Mouse (Mus musculus) forelimb bud, embryonic 11.5 days (tissue): ENCODE results near the gene Arhgap10.

Experiments
- DNase-seq: peaks from one replicate; pipeline ENCODE4 v3.0.0-alpha.2; 2012; ENCODE audit warnings: low read depth, low spot score

Arhgap10 gene

DNA sequence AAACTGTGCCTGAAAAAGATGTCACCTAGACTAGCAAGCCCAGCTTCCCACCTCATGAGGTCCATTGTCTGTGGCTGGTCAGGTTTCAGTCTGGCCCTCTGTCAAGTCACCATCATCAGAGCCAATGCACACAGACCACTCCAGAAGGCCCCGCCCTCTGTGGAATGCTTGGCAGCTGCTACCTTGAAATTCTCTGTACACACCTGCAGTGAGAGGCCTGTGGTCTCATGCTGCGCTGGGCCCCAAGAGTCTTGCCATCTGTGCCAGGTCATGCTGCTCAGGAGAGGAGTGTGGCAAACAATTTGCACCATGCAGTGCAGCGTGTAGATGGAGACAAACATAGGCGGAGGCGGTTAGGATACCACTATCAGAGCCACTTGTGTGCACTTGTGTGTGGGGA is 290.0 kb downstream of the Arhgap10 start:
- no peak for DNase-seq

DNA sequence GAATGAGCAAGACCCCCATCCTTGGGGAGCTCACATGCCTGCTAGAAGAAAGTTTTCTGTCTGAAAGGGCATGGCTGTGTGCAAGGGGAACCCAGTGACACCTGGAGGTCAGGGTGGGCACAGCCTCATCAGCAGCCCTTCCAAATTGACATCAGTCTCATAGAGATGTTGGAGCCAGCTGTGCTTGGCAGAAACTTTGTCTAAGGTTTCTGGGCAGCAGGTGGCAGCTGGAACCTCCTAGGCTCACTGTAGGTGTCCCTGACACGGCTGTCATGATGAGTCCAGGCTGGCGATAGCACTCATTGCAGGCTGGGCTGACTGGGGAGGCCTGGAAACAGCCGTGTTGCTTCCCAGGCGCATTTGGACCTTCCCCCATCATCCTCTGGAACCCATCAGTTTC is 294.6 kb downstream of the Arhgap10 start:
- no peak for DNase-seq

DNA sequence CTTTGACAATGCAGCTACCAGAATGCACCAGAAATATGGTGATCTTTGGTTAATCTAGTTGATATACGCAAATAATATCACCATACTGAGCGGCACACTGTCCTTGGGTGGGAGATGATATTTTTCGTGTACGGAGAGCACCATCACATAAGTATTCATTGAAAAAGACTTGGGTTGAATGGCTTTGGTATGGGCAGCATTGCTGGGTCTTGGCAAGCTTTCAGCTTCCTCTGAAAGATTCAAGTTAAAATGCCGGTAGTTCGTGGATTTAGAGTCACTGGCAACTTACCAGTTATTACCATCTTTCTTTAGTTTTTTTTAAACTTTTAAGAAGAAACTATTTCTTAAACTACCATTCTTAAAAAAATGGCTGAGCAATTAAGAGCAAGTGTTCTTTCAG is 302.6 kb downstream of the Arhgap10 start:
- DNase-seq, result no peak

DNA sequence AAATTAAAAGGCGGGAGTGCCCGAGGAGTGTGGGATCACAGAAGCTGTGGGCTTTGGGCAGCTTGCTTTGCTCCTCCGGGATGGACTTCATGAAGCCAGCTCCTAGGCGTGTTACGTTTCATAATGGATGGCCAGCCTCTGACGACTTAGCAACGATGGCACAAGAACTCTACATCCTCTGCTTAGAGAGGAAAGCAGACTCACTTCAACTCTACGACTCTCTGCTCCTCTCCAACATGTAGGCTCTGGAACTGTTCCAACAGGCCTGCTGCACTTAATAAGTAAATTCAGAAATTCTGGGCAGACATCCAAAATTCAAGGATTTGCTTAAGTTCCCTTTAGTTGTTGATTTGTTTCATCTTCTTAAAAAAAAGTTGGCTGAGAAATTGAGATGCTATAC is 303.1 kb downstream of the Arhgap10 start:
- DNase-seq, result no peak

DNA sequence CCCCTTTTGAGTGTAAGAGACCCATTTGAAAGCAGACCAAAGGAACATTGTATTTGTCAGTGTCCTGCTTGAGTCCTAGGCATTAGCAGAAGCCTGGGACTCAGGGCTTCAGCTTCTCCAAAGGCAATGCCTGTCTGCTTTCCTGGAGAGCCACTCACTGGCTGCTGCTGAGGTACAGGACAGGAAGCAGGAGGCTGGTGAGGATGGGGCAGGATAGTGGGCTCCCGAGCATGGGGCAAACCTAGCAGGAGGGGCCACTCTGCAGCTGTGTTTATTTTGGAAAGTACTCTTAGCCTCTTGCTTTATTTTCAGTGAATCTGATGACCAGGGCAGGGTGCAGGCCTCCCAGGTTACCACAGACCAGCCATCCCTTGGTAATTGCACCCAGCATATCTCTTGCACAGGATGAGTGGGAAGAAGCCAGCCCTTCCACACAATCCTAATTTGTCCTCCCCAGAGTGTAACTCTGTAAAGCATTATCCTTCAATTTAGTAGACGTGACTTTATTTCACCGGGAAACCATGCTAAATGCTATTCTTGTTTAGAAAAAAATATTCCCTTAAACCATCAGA is 303.8 kb downstream of the Arhgap10 start:
- no peak for DNase-seq

DNA sequence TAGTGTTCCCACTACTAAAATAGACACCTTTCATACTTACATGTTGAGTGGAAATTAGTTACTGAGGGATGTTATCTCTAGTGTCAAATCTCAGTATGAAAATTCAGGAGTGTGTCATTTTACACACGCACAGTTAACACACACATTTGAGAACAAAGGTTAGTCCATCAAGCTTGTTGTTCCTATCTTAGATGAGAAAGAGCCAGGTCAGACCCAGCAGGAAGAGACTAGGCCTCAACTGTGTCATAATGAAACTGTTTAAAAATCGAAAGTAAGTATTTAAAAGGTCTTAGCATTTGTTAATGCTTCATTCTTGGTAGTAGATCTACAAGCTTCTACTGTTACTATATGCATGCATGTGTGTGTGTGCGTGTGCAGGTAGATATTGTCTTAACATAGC is 308.5 kb downstream of the Arhgap10 start:
- DNase-seq, result no peak
